Mouse (Mus musculus) heart, adult 10 weeks (tissue): ENCODE results near the gene Lrrc8d. TPM values are rescaled to one million over a fixed set of nuclear protein-coding genes. Genes with fewer than 3 reads are reported as not detected.

Source experiments
- polyA plus RNA-seq: library from polyadenylated mRNA; stranded (reverse); fragments of 350-450 nt; fragmentation: Illumina TruSeq; extraction: RNeasy Lipid Tissue Mini Kit (QIAGEN cat#74804); gene quantifications from one replicate; pipeline ENCODE4 v1.2.3, GENCODE M21; 2014; ENCODE audit warnings: low read depth, low replicate concordance

The Lrrc8d gene
- 6.7 TPM for polyA plus RNA-seq

GRCm38 (mm10) chr5:105699141-105700069 lies at the start of gene Lrrc8d:
TSS of gene Lrrc8d (plus strand) at chr5:105699969.

GRCm38 (mm10) chr5:105876068-105876924 lies 176.5 kb downstream of the Lrrc8d start, which contains the start of gene Zfp326:
TSS of gene Zfp326 (plus strand) at chr5:105876565.

Other genes starting within 250 kb of the Lrrc8d start
- gene Lrrc8c, start 180.6 kb upstream of the Lrrc8d start, polyA plus RNA-seq, result 10.8 TPM
- 17.7 TPM for gene Zfp326, start 176.6 kb downstream of the Lrrc8d start, polyA plus RNA-seq